Mouse (Mus musculus) stomach, adult 2 months (tissue): Measurements from ENCODE around the gene Ly86. TPM values are rescaled to one million over a fixed set of nuclear protein-coding genes. Genes with fewer than 3 reads are reported as not detected.

Source experiments
- polyA plus RNA-seq: library from polyadenylated mRNA; depleted of rRNA; stranded (reverse); fragments of >200 nt; gene quantifications from 2 replicates; pipeline ENCODE4 v1.2.3, GENCODE M21; 2012; rRNA removed

Gene Ly86
- 0.47 and 0.97 TPM in 2 replicates for polyA plus RNA-seq

DNA sequence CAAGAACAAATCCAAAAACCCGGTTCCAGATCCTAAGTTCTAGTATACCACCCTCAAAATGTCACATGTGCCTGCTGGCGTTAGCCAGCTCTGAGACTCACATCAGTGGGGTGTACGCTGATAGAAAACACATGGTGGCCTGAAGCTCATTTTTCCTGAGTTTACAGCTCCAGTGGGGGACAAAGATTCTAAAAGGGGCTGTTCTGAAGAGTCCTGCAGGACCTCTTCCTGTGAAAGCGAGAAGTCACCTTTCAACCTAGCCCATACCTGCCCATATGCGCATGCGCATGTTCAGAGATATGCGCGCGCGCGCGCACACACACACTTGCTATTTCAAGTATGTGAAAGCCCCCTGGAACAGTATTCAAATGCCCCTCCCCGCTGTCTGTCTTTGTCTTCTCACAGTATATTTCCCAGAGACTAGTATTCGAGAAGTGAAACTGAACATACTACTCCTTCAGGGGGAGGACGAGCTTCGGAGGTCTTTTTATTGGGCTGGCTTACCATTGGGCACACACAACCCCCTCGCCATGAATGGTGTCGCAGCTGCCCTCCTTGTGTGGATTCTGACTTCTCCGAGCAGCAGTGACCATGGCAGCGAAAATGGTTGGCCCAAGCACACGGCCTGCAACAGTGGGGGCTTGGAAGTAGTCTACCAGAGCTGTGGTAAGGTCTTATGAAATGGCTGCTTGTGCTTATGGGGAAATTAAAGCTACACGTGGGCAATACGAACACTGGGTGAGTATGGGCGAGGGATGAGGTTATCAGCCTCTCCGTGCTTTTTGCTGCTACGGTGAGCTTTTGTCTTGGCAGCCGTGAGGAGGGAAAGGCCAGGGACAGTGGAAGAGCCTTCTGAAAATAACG is at the start of gene Ly86:
Gene Ly86 (plus strand): TSS at position 300 of the 864 bp plus-strand sequence.

